Mouse (Mus musculus): ENCODE data around the gene Hist1h3f. TPM values are rescaled to one million over a fixed set of nuclear protein-coding genes. Genes with fewer than 3 reads are reported as not detected.

The Hist1h3f gene
- polyA plus RNA-seq, 3 experiments from 2014 or later: 0.73 to 1.5 (median 0.74) TPM

DNA sequence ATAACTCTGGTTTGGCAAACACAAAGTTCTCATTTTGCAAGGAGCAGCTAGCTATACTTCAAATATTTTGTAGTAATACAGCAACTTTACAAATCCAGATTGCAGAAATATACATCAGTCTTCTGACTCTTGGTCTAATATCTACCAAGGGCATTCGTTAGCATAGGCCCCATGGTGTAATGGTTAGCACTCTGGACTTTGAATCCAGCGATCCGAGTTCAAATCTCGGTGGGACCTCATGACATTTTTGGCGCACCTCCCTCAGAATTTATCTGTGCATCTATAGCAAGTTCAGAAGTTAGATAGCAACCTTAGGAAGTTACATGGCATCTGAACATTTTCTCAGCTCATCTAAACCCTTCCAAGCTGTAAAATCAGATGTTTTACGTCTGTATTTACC lies 25.0 kb upstream of the Hist1h3f start:
- peak; percentile 33 for ATAC-seq

DNA sequence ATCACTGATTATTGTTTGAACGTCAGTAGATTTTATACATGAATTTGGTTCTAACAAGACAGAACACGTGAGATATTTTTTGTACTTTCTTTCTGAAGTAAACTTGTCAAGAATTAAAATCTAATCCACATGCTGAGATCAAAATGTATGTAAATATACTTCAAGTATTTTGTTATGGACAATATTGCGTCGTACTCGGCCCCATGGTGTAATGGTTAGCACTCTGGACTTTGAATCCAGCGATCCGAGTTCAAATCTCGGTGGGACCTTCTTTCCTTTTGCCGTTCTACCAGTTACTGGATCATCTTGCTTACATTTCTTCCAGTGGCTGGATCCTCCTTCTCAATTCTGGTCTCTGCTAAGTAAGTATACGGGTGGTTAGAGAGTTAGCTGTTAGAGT lies 24.4 kb upstream of the Hist1h3f start:
- ATAC-seq: peak; percentile 18

DNA sequence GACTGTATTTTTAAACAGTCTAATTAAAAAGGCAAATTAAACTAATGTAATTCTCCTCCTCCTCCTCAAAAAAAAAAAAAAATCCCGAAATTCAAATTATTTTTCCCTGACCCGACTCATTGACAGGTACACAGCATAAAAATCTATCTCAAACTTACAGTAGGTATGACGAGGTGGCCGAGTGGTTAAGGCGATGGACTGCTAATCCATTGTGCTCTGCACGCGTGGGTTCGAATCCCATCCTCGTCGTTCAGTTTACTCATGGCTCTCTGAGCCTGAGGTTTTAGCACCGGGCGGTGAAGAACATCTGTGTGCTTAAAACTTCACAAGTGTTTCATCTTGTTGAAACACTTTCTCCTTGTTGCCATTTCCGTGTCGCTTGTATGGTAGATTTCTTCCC lies 22.1 kb upstream of the Hist1h3f start:
- ATAC-seq: peak; percentile 41

DNA sequence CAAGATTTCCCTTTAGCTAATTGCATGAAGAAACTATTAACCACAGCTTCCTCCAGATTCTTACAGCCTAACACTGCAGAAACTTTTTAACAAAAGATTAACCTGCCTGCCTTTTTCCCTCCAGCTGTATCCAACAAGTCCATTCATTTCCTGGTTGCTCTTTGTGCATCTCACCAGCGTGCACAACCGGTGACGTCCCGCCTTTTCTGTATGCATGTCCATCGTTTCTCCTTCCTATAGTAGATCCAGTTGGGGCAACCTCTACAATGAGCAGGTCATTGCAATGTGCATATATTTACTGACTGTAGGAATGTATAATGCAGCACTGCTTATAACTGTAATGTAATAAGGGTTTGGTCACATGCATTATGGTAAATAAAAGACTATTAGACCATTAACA lies 19.9 kb upstream of the Hist1h3f start:
- ATAC-seq: no peak

DNA sequence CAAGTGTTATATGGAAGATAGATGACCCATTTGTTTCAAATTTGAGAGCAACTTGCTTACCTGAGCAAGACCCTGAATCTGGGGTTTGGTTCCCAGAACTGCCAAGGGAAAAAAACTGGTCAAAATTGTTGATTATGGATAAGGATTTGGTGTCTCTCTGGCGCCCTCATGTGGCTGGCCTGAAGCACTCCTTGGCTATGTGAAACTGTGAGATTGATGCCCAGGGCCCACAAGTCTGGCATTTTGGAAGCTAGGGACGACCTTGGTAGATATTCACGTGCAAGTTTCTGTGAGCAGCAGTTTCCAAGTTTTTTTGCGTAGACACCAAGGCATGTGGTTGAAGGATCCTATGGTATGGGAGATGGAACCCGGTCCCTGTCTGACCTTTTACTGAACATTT lies 19.2 kb upstream of the Hist1h3f start:
- peak; percentile 57 for ATAC-seq

DNA sequence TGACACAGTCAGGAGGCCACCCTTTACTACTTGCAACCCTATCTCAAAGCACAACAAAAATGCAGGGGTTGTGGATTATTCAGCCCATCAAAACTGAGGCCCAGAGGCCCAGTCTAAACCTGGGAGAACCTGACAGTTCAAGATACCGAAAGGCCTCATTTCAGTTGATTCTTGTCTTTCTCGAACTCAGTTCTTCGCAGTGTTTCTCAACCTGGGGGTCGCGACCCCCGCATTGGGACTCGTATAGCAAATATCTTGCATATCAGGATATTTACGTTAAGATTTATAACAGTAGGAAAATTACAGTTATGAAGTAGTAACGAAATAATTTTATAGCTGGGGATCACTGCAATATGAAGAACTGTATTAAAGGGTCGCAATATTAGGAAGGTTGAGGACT lies 18.0 kb upstream of the Hist1h3f start:
- no peak for ATAC-seq

DNA sequence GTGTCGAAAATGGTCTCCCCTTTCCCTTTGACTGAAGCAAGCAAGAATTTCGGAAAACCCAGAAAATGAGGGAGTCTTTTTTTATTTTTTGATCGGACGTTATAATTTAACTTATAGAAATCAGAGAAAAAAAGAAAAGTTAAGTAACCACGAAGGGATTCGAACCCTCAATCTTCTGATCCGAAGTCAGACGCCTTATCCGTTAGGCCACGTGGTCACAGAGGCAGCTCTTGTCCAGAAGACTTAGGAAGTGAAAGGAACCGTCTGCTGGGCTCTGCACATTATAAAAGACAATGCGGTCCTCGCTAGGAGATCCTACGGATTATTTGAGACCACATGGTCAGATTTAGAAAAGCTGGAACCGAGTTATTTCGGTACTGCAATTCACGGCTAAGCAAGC lies 17.5 kb upstream of the Hist1h3f start:
- peak; percentile 25 for ATAC-seq

DNA sequence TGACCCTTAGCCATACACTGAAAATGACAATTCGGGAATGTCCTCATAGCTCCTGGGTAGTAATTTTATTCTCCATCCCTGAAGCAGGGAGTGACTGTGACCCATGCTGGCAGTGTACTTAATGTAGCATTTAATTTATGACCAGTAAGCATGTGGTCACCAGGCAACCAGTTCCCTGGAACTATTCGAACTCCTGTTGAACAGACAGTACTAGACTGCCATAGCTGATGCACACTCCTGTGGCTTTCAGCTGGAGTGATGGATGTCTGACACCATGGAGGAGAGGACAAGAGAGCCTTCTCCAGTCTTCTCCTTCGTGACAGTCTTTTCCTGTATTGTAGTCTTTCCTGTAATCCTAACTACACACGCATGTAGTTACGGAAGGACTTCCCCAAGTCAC lies 14.8 kb upstream of the Hist1h3f start:
- no peak for ATAC-seq

DNA sequence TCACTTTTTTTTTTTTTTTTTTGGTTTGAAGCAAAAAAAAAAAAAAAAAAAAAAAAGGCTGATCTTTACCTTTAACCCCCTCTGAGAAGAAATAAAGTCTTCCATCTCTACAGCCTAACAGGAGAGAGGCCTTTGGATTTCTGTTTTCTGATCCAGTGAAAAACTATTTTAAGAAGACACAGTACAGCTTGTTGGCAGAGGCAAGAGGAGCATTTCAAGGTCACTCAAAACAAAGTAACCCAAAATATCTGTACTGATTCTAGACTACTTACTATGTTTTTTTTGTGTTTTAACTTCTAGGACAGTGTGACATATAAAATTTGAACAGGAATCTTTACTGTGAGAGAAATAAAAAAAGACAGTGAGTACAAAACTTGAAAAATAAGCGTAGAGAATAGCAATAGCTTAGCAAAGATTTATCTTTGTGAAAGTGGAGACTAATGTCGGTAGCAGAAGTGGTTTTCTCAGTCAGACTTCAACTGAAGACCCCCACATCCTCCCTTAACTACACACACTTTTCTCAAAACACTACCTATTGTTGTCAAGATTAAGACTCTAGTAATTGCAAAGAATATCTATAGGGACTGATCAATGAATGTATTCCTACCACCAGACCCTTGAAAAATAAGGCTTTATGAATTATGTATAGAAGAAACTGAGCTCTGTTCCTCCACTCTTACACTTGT lies 14.2 kb upstream of the Hist1h3f start:
- ATAC-seq: no peak

DNA sequence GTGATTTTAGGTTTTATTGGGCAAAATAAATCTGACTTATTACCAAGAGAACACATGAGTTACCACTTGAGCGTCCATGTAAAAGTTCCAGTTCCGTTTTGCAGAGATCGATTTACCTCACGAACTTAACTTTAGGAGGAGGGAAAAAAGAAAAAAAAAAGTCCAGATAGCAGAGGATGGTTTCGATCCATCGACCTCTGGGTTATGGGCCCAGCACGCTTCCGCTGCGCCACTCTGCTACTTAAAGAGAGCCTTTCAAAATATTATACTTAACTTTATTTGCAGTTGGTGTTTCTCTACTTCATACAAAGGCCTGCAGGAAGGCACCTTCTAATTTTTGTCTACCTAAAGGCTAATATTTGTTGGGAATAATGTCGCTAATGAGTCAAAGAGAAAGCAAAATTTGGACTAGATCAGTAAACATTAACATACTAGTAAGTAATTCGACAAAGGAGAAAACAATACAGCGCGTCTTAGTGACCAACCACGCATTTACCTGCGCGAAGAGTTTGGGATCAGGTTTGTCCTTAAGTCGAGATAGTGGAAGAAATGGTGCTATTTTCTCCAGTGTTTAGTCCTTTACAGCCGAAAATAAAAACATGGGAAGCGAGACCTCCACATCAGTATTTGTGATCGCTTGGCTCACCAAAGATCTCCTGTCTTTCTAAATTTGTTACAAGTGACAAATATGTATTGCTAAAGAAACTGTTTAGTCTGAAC lies 13.5 kb upstream of the Hist1h3f start:
- ATAC-seq: peak; percentile 13

DNA sequence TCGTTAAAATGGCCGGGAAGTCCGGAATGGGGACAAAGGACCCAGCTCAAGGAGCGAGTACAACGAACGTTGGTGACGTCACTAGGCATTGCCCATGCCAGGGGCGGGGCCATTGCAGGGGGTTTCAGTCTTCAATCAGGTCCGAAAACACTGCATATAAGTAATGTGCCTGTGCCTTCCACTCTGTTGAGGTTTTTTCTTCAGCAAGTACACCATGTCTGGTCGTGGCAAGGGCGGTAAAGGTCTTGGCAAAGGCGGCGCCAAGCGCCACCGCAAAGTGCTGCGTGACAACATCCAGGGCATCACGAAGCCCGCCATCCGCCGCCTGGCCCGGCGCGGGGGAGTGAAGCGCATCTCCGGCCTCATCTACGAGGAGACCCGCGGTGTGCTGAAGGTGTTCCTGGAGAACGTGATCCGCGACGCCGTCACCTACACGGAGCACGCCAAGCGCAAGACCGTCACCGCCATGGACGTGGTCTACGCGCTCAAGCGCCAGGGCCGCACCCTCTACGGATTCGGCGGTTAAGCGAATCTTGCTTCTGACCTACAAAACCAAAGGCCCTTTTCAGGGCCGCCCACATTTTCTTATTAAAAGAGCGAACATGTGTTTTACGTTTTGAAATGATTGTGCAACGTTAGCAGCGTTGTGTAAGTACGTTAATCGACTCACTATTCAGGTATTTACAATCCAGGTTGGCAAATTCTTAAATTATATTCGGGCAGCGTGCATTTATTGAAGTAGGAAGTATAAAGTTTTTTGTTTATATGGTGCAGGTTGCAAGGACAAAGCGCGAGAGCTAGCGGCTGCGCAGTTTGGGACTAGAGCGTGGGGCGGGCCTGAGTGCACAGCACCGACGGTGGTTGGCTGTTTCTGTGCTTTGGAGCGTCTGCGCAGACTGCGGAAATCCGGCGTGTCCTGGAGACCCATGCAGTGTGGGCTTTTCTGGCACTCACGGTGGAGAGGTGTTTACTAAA lies 12.7 kb upstream of the Hist1h3f start, which contains the start of gene Hist1h4h:
TSS of gene Hist1h4h (plus strand) at position 150 of the 975 bp plus-strand sequence.
- ATAC-seq: peak; percentile 73

DNA sequence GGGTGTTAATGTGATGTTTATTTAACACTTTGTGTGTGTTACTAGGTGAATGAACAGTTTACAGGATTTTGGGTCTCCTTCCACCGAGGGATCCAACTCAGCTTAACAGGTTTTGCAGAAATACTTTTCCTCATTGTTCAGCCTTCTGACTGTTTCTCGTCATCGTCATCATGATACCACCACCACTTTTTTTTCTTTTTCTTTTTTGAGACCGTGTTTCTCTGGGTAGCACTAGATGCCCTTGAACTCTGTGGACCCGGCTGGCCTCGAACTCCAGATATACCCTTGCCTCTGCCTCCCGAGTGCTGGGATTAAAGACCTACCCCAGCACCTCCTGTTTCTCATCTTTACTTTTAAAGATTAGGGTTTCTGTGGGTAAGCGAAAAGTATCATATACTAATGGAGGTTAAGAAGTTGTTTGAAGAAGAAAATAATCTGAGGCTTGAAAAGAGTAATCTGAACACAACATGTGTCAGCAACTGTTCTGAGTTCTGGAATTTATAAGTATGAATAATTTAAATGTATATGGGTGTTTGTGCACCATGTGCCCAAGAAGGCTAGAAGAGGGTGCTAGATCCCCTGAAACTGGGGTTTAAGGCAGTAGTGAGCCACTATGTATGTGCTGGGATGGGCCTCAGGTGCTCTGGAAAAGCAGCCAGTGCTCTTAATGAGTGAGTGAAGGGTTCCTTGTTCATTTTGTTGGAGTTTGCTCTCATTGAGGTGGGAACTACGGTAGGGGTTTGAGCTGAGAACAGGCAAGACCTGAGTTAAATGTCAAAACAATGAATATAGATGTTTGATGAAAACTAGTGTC lies 11.4 kb upstream of the Hist1h3f start:
- no peak for ATAC-seq

DNA sequence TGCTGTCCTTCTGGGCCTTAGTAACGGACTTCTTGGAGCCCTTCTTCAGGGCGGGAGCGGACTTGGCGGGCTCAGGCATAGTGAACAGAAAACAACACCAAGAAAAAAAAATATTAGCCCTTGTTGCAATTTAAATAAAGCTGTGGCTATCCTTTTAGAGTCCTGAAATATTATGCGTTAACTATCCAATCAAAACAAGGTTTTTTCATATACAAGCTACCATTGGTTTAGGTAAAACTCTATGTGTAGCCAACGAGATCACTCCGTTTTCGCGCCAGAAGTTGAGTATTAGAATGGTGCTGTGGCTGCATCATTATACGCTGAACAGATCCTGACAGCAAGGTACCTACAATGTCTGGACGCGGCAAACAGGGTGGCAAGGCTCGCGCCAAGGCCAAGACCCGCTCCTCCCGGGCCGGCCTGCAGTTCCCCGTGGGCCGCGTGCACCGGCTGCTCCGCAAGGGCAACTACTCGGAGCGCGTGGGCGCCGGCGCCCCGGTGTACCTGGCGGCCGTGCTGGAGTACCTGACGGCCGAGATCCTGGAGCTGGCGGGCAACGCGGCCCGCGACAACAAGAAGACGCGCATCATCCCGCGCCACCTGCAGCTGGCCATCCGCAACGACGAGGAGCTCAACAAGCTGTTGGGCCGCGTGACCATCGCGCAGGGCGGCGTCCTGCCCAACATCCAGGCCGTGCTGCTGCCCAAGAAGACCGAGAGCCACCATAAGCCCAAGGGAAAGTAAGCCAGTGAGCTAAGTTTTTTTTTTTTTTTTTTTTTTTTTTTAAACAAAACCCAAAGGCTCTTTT lies 10.1 kb upstream of the Hist1h3f start, which contains the start of gene Hist1h2af:
TSS of gene Hist1h2af (plus strand) at position 347 of the 808 bp plus-strand sequence.
- peak; percentile 31 for ATAC-seq

DNA sequence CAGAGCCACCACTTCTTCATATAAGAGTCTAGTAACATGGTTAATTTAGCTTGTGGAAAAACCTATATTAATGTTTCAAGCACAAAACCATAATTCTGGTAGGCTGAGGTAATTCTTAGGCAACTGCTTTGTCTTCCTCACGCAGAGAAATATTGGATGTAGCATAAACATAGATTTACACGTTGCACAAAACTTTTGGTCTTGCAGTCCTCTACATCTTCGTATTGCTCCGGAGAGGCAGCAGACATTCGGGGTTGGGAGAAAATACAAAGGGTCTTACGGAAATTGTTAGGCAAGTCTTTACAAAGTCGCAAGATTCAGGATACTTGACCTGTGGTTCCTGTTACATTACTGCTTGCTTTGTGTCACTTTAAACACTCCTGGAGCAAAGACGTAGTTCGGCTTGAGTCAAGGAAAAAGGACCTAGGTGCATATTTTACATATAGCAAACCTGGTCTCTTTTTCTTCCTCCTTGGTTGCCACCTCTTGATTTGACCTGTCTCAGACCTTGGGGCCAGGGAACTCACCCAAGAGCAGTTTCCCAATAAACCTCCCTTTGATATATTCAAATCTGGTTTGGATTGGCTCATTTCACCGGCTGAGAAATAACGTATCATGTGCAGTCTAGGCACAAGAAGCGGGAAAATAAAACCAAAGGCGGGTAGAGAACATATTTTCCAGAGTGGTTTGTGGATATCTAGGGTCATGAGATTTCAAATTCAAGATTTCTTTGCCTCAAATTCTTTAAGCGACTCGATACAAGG lies 9.3 kb upstream of the Hist1h3f start:
- ATAC-seq: no peak

DNA sequence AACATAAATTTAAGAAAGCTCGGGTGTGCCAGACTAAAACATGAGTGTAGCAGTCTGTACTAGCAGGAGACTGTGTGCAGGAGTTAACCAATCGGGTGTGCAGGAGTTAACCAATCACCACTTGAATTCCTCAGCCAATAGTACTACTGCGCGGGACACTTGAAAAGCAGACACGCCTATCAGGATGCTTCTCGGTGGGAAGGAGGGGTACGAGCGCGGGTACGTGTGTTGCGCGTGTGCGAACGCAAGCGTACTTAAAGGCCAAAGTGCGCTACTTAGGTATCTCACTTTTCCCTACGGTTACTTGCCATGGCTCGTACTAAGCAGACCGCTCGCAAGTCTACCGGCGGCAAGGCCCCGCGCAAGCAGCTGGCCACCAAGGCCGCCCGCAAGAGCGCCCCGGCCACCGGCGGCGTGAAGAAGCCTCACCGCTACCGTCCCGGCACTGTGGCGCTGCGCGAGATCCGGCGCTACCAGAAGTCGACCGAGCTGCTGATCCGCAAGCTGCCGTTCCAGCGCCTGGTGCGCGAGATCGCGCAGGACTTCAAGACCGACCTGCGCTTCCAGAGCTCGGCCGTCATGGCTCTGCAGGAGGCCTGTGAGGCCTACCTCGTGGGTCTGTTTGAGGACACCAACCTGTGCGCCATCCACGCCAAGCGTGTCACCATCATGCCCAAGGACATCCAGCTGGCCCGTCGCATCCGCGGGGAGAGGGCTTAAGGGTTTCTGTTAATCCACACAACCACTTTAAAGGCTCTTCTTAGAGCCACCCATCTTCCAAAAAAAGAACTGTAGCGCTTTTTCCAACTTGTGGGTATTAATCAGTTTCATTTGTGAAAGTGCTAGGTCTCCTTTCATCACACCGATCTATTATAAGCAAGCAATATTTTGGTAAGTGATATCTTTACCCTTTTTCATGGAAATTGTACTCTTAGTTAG lies 8.4 kb upstream of the Hist1h3f start, which contains the start of gene Hist1h3g:
TSS of gene Hist1h3g (plus strand) at position 286 of the 939 bp plus-strand sequence.
- peak; percentile 73 for ATAC-seq

DNA sequence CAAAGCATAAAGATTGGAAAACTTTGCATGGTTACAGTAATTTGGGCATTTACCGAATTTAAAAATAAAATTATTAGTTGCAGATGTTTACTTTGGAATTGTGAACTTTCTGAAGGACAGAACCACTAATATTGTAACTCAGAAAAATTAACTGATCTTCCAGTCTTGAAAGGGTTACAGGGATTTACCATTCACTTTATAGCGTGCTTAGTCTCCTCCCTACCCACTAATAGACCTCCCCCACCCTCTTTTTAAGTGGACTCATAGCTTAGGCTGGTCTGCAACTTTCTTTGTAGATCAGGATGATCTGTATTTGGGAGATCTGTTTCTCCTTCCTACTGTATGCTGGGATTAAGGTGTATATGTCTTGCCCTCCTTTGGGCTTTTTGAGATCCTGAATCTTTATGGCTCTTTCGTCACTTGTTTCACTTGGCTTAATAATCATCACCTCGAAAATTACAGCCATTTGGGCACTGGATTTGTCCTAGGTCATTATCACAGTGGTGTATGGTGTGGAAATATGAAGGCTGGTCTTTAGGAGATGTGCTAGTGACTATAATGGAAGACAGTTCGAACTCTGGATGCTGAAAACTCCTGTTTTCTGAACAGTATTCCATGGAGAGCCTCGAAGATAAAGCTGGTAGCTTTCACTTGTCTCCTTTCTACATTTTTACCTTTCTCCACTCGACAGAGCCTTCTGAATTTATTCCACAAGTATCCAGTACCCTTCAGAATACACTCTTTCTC lies 7.6 kb upstream of the Hist1h3f start:
- ATAC-seq: no peak

DNA sequence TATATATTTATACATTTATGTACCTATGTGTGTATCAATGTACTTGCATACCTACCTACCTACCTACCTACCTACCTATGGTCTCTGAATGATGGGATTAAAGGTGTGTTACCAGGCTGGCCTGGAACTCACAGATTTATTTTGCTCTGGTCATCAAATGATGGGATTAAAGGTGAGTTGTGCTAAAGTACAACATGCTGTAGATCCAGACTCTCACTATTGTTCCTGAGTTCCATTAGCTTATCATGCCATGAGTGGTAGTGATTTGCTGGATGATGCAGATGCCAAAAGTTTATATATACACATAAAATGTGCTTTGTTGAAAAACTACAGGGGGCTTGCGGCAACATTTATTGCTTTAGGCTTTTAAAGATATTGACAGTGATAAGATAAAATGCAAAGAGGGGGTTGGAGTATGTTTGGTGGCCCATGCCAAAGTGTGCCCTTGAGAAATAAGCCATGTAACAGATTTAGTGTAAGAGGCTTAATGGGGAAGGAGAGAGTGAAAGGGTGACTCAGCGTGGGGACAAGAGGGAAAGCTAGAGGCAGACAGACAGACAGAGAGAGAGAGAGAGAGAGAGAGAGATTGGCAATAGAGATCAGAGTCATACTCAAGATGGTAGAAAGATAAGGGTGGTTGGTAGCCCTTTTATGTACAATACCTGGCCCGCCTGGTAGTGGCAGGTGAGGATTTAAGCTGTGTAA lies 6.7 kb upstream of the Hist1h3f start:
- no peak for ATAC-seq

DNA sequence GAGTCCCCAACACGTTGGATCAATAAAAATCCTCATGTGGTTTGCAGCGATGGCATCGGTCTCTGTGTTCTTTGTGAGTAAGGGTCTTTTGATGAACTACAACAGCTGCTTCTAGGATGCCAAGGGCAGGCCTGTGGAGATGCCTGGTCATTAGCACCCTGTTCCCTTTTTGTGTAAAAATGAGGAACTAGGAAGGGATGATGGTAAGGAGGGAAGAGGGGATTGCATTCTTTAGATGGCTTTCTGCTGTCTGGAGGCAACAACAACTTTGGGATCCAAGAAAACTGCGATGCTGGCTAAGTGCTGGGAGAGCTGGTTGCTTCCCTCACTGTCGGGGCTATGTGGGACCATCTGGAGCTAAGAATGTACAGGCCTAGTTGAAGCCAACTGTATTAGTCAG lies 5.6 kb upstream of the Hist1h3f start:
- no peak for ATAC-seq

All from inflammation-experienced regulatory T-cells, adult 6 months (primary cell).